Mouse (Mus musculus) heart, postnatal 0 days (tissue): ENCODE measurements at regions not wholly inside any gene's neighbourhood (a gene's known extent, or its start where the extent isn't known, plus 50 kb on each side); places are given as distances from the start of the nearest gene placed in this dataset.

ENCODE experiments used
- CTCF ChIP-seq: IDR thresholded peaks from 2 replicates; pipeline ENCODE4 v1.5.1; 2016; ENCODE audit warnings: antibody characterized with exemption, control low read depth, low read depth
- EP300 ChIP-seq: IDR thresholded peaks from 2 replicates; pipeline ENCODE4 v1.6.1; 2016; ENCODE audit warnings: antibody characterized with exemption, low read depth

DNA sequence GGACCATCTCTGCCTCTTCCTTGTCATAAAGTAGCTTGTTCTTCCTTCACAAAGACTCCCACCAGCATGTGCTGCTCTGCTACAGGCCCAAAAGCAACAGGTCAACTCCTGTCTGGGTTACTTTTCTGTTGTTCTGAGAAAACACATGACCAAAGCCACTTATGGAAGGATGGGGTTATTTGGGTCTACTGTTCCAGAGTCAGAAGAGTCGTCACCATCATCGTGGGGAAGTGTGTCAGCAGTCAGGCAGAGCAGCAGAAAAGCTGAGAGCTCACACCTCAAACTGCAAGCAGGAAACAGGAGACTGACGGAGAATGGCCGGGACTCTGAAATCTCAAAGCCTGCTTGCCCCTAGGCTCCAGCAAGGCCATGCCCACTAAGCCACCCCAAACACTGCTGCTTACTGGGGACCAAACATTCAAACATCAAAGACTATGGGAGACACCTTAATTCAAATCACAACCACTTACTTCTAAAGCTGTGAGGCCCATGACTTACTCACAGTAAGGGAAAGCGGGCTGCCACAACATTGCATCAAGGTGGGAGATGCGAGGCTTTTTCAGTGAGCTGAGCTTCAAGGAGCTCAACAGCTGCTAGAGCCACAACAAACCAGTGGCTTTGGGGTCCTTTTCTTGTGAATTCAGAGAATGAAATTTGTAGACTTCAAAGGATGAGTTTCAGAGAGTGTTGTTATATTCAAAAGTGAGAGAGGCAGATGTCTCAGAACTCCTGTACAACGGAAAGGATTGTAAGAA lies 96.6 kb upstream of the Hs6st1 start:
- TF ChIP-seq CTCF (no peak), EP300 (no peak)
